Comparison of ENCODE assay signal across 26 mouse cellular contexts in genomic region chr1:60236261-60236660, GRCm38 (mm10). TPM values are rescaled to one million over a fixed set of nuclear protein-coding genes. Genes with fewer than 3 reads are reported as not detected.
DNase-seq lines count a peak whose midpoint lies in the region; TF ChIP-seq lines count a peak whose summit lies in the region.
"Had no signal": no experiment of that assay in that cellular context is flagged by ENCODE, and none has a peak within 500 bp of the region (broad histone marks: within the 10 kb centered on the region; RNA-seq: fewer than 3 reads in every experiment).

No protein-coding gene starts in this region.

- no peak for TF ChIP-seq CTCF in thymus, adult 2 months (IDR thresholded peaks at IDR 0.05; ENCODE audit: borderline replicate concordance, control insufficient read depth, extremely low read depth, insufficient read depth, low read length, poor library complexity)

- H3K36me3 ChIP-seq in thymus, adult 2 months (ENCODE audit: control insufficient read depth, insufficient read depth, low read length), result no peaks in the 10 kb centered on the region

- WGBS in thymus, adult 2 months, result 7% methylated on average over 4 of the region's 4 CpGs

- no peak overlapping the region for H3K4me3 ChIP-seq in thymus, adult 2 months (ENCODE audit: control insufficient read depth, insufficient read depth, low read length)
- H3K4me3 ChIP-seq: embryonic facial prominence, embryonic 13.5 days; gastrocnemius, adult 2 months; hindbrain, embryonic 13.5 days; neural tube, embryonic 12.5 days had no signal

- no peaks in the 10 kb centered on the region for H3K27me3 ChIP-seq in thymus, adult 2 months (ENCODE audit: control insufficient read depth, insufficient read depth, low read length)
- H3K27me3 ChIP-seq: CH12.LX; embryonic facial prominence, embryonic 13.5 days; hindbrain, embryonic 13.5 days; neural tube, embryonic 12.5 days had no signal

- no peak for TF ChIP-seq POLR2A in thymus, adult 2 months (IDR thresholded peaks at IDR 0.05; ENCODE audit: control insufficient read depth, extremely low read depth, insufficient read depth, low read length, poor library complexity)

- H3K4me1 ChIP-seq in thymus, adult 2 months (replicated peaks; ENCODE audit: control insufficient read depth, insufficient read depth, low read length), result peaks cover 4% of the 10 kb centered on the region; the same call in 1 of the 2 replicates
- H3K4me1 ChIP-seq: embryonic facial prominence, embryonic 13.5 days; hindbrain, embryonic 13.5 days; neural tube, embryonic 12.5 days had no signal

- no peak overlapping the region for H3K27ac ChIP-seq in thymus, adult 2 months (ENCODE audit: control insufficient read depth, insufficient read depth, low read length)
- H3K27ac ChIP-seq: embryonic facial prominence, embryonic 13.5 days; gastrocnemius, adult 2 months; hindbrain, embryonic 13.5 days; liver, embryonic 14.5 days; neural tube, embryonic 12.5 days had no signal

- DNase-seq in CD4-positive helper T cell, adult 2 months (ENCODE audit: low read depth, low spot score), result peak; percentile 46
- peak; percentile 51 for DNase-seq in T-cell, adult 2 months (ENCODE audit: low spot score)
- DNase-seq in thymus, adult 2 months, result peak; percentile 57
- DNase-seq in thymus, postnatal 36 days, result peak; percentile 45 to 66
- DNase-seq in cerebellum, adult 9-11 months, result no peak
- DNase-seq in embryo, embryonic 10.5 days (ENCODE audit: low spot score), result no peak
- DNase-seq in layer of hippocampus, adult 8-10 months (ENCODE audit: low spot score in 2 of 2), result no peak
- DNase-seq: adrenal gland, adult 8-10 months; cerebellum, adult 2 months; cerebellum, postnatal 36 days; gastrocnemius, adult 2 months; gastrocnemius, postnatal 36 days; heart, adult 18-20 months; heart, postnatal 36 days; kidney, adult 11 months; kidney, postnatal 36 days; layer of hippocampus, postnatal 36 days; liver; lung, adult 2 months; lung, postnatal 14 days; right cerebral cortex, adult 18-20 months had no signal

RNA-seq across cellular contexts. Expression of gene Nbeal1, which starts 55.9 kb away (rescaled TPM):
- 1.3 and 1.7 TPM in 2 replicates for polyA plus RNA-seq in thymus, adult 2 months (2012; rRNA removed)
- total RNA-seq in layer of hippocampus, adult 8-10 months (2022), result 10 to 100 TPM; 22.9 to 32.4 (median 24.3) TPM

Comparison
In these comparisons a context has a peak if more than half of its experiments do, and no peak if none do; other contexts are left out.
1. DNase-seq: peak in CD4-positive helper T cell, adult 2 months (single experiment), T-cell, adult 2 months (single experiment), thymus, adult 2 months (single experiment) and thymus, postnatal 36 days (2 of 2); none in cerebellum, adult 9-11 months (single experiment), embryo, embryonic 10.5 days (single experiment) and layer of hippocampus, adult 8-10 months (0 of 2).